Mouse (Mus musculus): Measurements from ENCODE around the gene St7. TPM values are rescaled to one million over a fixed set of nuclear protein-coding genes. Genes with fewer than 3 reads are reported as not detected.

The St7 gene
- polyA plus RNA-seq, 1 experiment from 2014 or later, result 19.8 TPM

GRCm38 (mm10) chr6:17797271-17797713 is 104.6 kb downstream of the St7 start:
- H3K27ac ChIP-seq (ENCODE audit: low read length), result no peak overlapping the region
- no peaks in the 10 kb centered on the region for H3K36me3 ChIP-seq (ENCODE audit: insufficient read depth, low read length)
- H3K9me3 ChIP-seq (ENCODE audit: low read length), result no peaks in the 10 kb centered on the region
- no peak overlapping the region for H3K4me3 ChIP-seq (ENCODE audit: low read length)
- 90% methylated on average over 5 of the region's 5 CpGs for WGBS
- no peak overlapping the region for H3K9ac ChIP-seq (replicated peaks; ENCODE audit: low read length)
- no peaks in the 10 kb centered on the region for H3K27me3 ChIP-seq (ENCODE audit: insufficient read depth, low read length)
- ATAC-seq (ENCODE audit: low FRiP score, low TSS enrichment), result no peak
- no peak overlapping the region for H3K4me2 ChIP-seq (replicated peaks; ENCODE audit: low read depth, low read length)
- no peaks in the 10 kb centered on the region for H3K4me1 ChIP-seq (ENCODE audit: insufficient read depth, low read length)

- H3K27me3 ChIP-seq (ENCODE audit: insufficient read depth, low read length), result no peaks in the 10 kb centered on the region
- no peaks in the 10 kb centered on the region for H3K9me3 ChIP-seq (ENCODE audit: low read length)
- no peak overlapping the region for H3K4me3 ChIP-seq (ENCODE audit: low read length)
- no peak for ATAC-seq (ENCODE audit: low FRiP score, low TSS enrichment)
- no peak overlapping the region for H3K4me2 ChIP-seq (replicated peaks; ENCODE audit: low read depth, low read length)
- no peaks in the 10 kb centered on the region for H3K36me3 ChIP-seq (ENCODE audit: insufficient read depth, low read length)
- no peaks in the 10 kb centered on the region for H3K4me1 ChIP-seq (ENCODE audit: insufficient read depth, low read length)
- H3K27ac ChIP-seq (ENCODE audit: low read length), result no peak overlapping the region
- H3K9ac ChIP-seq (replicated peaks; ENCODE audit: low read length), result no peak overlapping the region
- WGBS, result 70% methylated on average over 5 of the region's 5 CpGs
Measured at GRCm38 (mm10) chr6:17800694-17801093, 108.0 kb downstream of the St7 start.

GRCm38 (mm10) chr6:17804468-17804867 is 111.7 kb downstream of the St7 start:
- H3K4me3 ChIP-seq (ENCODE audit: low read length), result no peak overlapping the region
- peaks cover 4% of the 10 kb centered on the region for H3K4me1 ChIP-seq (ENCODE audit: insufficient read depth, low read length)
- H3K9ac ChIP-seq (replicated peaks; ENCODE audit: low read length), result no peak overlapping the region
- WGBS, result 66% methylated on average over 3 of the region's 3 CpGs
- no peaks in the 10 kb centered on the region for H3K36me3 ChIP-seq (ENCODE audit: insufficient read depth, low read length)
- no peaks in the 10 kb centered on the region for H3K9me3 ChIP-seq (ENCODE audit: low read length)
- H3K4me2 ChIP-seq (replicated peaks; ENCODE audit: low read depth, low read length), result no peak overlapping the region
- no peak for ATAC-seq (ENCODE audit: low FRiP score, low TSS enrichment)
- no peak overlapping the region for H3K27ac ChIP-seq (ENCODE audit: low read length)
- no peaks in the 10 kb centered on the region for H3K27me3 ChIP-seq (ENCODE audit: insufficient read depth, low read length)

- 17% methylated on average over 4 of the region's 4 CpGs for WGBS
- no peaks in the 10 kb centered on the region for H3K27me3 ChIP-seq (ENCODE audit: insufficient read depth, low read length)
- H3K4me2 ChIP-seq (replicated peaks; ENCODE audit: low read depth, low read length), result no peak overlapping the region
- no peak overlapping the region for H3K27ac ChIP-seq (ENCODE audit: low read length)
- peaks cover 4% of the 10 kb centered on the region for H3K4me1 ChIP-seq (ENCODE audit: insufficient read depth, low read length)
- H3K9me3 ChIP-seq (ENCODE audit: low read length), result no peaks in the 10 kb centered on the region
- H3K36me3 ChIP-seq (ENCODE audit: insufficient read depth, low read length), result no peaks in the 10 kb centered on the region
- peak; percentile 35; the same call in 1 of the 2 replicates for ATAC-seq (ENCODE audit: low FRiP score, low TSS enrichment)
- no peak overlapping the region for H3K9ac ChIP-seq (replicated peaks; ENCODE audit: low read length)
- no peak overlapping the region for H3K4me3 ChIP-seq (ENCODE audit: low read length)
Measured at GRCm38 (mm10) chr6:17806569-17806968, 113.8 kb downstream of the St7 start.

- ATAC-seq (ENCODE audit: low FRiP score, low TSS enrichment), result no peak
- no peak overlapping the region for H3K4me3 ChIP-seq (ENCODE audit: low read length)
- WGBS, result 78% methylated on average over 2 of the region's 2 CpGs
- no peak overlapping the region for H3K27ac ChIP-seq (ENCODE audit: low read length)
- H3K9me3 ChIP-seq (ENCODE audit: low read length), result no peaks in the 10 kb centered on the region
- no peak overlapping the region for H3K4me2 ChIP-seq (replicated peaks; ENCODE audit: low read depth, low read length)
- no peak overlapping the region for H3K9ac ChIP-seq (replicated peaks; ENCODE audit: low read length)
- H3K27me3 ChIP-seq (ENCODE audit: insufficient read depth, low read length), result no peaks in the 10 kb centered on the region
- H3K36me3 ChIP-seq (ENCODE audit: insufficient read depth, low read length), result no peaks in the 10 kb centered on the region
- H3K4me1 ChIP-seq (ENCODE audit: insufficient read depth, low read length), result peaks cover 11% of the 10 kb centered on the region
Measured at GRCm38 (mm10) chr6:17811063-17811462, 118.3 kb downstream of the St7 start.

- Histone ChIP-seq H3K27ac (ENCODE audit: low read length) (no peak overlapping the region), H3K9me3 (ENCODE audit: low read length) (no peaks in the 10 kb centered on the region), H3K4me2 (replicated peaks; ENCODE audit: low read depth, low read length) (no peak overlapping the region), H3K27me3 (ENCODE audit: insufficient read depth, low read length) (no peaks in the 10 kb centered on the region), H3K36me3 (ENCODE audit: insufficient read depth, low read length) (no peaks in the 10 kb centered on the region), H3K4me1 (ENCODE audit: insufficient read depth, low read length) (peaks cover 10% of the 10 kb centered on the region), H3K9ac (replicated peaks; ENCODE audit: low read length) (no peak overlapping the region), H3K4me3 (ENCODE audit: low read length) (no peak overlapping the region)
- ATAC-seq (ENCODE audit: low FRiP score, low TSS enrichment), result no peak
Measured at GRCm38 (mm10) chr6:17811531-17811930, 118.8 kb downstream of the St7 start.

- H3K27me3 ChIP-seq (ENCODE audit: insufficient read depth, low read length), result no peaks in the 10 kb centered on the region
- H3K27ac ChIP-seq (ENCODE audit: low read length), result no peak overlapping the region
- H3K9ac ChIP-seq (replicated peaks; ENCODE audit: low read length), result no peak overlapping the region
- 0 out of 2 replicates have a peak, but pooled peaks cover 7% of the 10 kb centered on the region for H3K4me1 ChIP-seq (ENCODE audit: insufficient read depth, low read length)
- no peaks in the 10 kb centered on the region for H3K36me3 ChIP-seq (ENCODE audit: insufficient read depth, low read length)
- WGBS, result 46% methylated on average over 2 of the region's 2 CpGs
- H3K4me3 ChIP-seq (ENCODE audit: low read length), result no peak overlapping the region
- no peak for ATAC-seq (ENCODE audit: low FRiP score, low TSS enrichment)
- H3K4me2 ChIP-seq (replicated peaks; ENCODE audit: low read depth, low read length), result no peak overlapping the region
- no peaks in the 10 kb centered on the region for H3K9me3 ChIP-seq (ENCODE audit: low read length)
Measured at GRCm38 (mm10) chr6:17814074-17814649, 121.4 kb downstream of the St7 start.

- no peak overlapping the region for H3K27ac ChIP-seq (ENCODE audit: low read length)
- no peaks in the 10 kb centered on the region for H3K9me3 ChIP-seq (ENCODE audit: low read length)
- H3K27me3 ChIP-seq (ENCODE audit: insufficient read depth, low read length), result no peaks in the 10 kb centered on the region
- no peaks in the 10 kb centered on the region for H3K36me3 ChIP-seq (ENCODE audit: insufficient read depth, low read length)
- 0 out of 2 replicates have a peak, but pooled peaks cover 7% of the 10 kb centered on the region for H3K4me1 ChIP-seq (ENCODE audit: insufficient read depth, low read length)
- no peak overlapping the region for H3K4me3 ChIP-seq (ENCODE audit: low read length)
- no peak overlapping the region for H3K4me2 ChIP-seq (replicated peaks; ENCODE audit: low read depth, low read length)
- 5% methylated on average over 3 of the region's 3 CpGs for WGBS
- ATAC-seq (ENCODE audit: low FRiP score, low TSS enrichment), result peak; percentile 93
- no peak overlapping the region for H3K9ac ChIP-seq (replicated peaks; ENCODE audit: low read length)
Measured at GRCm38 (mm10) chr6:17816865-17817435, 124.2 kb downstream of the St7 start.

GRCm38 (mm10) chr6:17823614-17824013 is 130.9 kb downstream of the St7 start:
- H3K9ac ChIP-seq (replicated peaks; ENCODE audit: low read length), result no peak overlapping the region
- H3K9me3 ChIP-seq (ENCODE audit: low read length), result no peaks in the 10 kb centered on the region
- H3K4me2 ChIP-seq (replicated peaks; ENCODE audit: low read depth, low read length), result no peak overlapping the region
- no peaks in the 10 kb centered on the region for H3K27me3 ChIP-seq (ENCODE audit: insufficient read depth, low read length)
- 94% methylated on average over 2 of the region's 2 CpGs for WGBS
- no peak overlapping the region for H3K27ac ChIP-seq (ENCODE audit: low read length)
- H3K4me3 ChIP-seq (ENCODE audit: low read length), result no peak overlapping the region
- H3K4me1 ChIP-seq (ENCODE audit: insufficient read depth, low read length), result no peaks in the 10 kb centered on the region
- ATAC-seq (ENCODE audit: low FRiP score, low TSS enrichment), result no peak
- no peaks in the 10 kb centered on the region for H3K36me3 ChIP-seq (ENCODE audit: insufficient read depth, low read length)

- H3K9me3 ChIP-seq (ENCODE audit: low read length), result no peaks in the 10 kb centered on the region
- no peak for ATAC-seq (ENCODE audit: low FRiP score, low TSS enrichment)
- WGBS, result 93% methylated on average over 1 of the region's 1 CpGs
- H3K27me3 ChIP-seq (ENCODE audit: insufficient read depth, low read length), result no peaks in the 10 kb centered on the region
- no peak overlapping the region for H3K4me2 ChIP-seq (replicated peaks; ENCODE audit: low read depth, low read length)
- H3K4me3 ChIP-seq (ENCODE audit: low read length), result no peak overlapping the region
- H3K27ac ChIP-seq (ENCODE audit: low read length), result no peak overlapping the region
- H3K9ac ChIP-seq (replicated peaks; ENCODE audit: low read length), result no peak overlapping the region
- no peaks in the 10 kb centered on the region for H3K36me3 ChIP-seq (ENCODE audit: insufficient read depth, low read length)
- H3K4me1 ChIP-seq (ENCODE audit: insufficient read depth, low read length), result no peaks in the 10 kb centered on the region
Measured at GRCm38 (mm10) chr6:17824735-17825134, 132.0 kb downstream of the St7 start.

Data from kidney, embryonic 16.5 days (tissue).